Mouse (Mus musculus) testis, adult 2 months (tissue): ENCODE measurements at regions not wholly inside any gene's neighbourhood (a gene's known extent, or its start where the extent isn't known, plus 50 kb on each side); places are given as distances from the start of the nearest gene placed in this dataset.

Experiments used
- CTCF ChIP-seq: fragments of 200-500 bp; IDR thresholded peaks from 2 replicates; pipeline ENCODE4 v1.5.1; 2012; ENCODE audit warnings: low read depth, mild to moderate bottlenecking, inconsistent platforms, low read length, moderate library complexity; ENCODE audit not compliant: control insufficient read depth, insufficient read depth, insufficient replicate concordance
- POLR2A ChIP-seq: fragments of 200-500 bp; IDR thresholded peaks from 2 replicates; pipeline ENCODE4 v1.6.1; 2012; ENCODE audit warnings: low read depth, mild to moderate bottlenecking, inconsistent platforms, low read length, moderate library complexity; ENCODE audit not compliant: control insufficient read depth

- no peak for TF ChIP-seq CTCF
- TF ChIP-seq POLR2A, result no peak
Observed at GRCm38 (mm10) chr12:104636474-104636873, 115.3 kb downstream of the Dicer1 start.
